Mouse (Mus musculus) spleen, adult 2 months (tissue): ENCODE data around the gene Musk.

Experiments used
- CTCF ChIP-seq: fragments of 200-500 bp; IDR thresholded peaks from 2 replicates; pipeline ENCODE4 v1.5.1; 2011; ENCODE audit warnings: mild to moderate bottlenecking, inconsistent platforms; ENCODE audit not compliant: insufficient read depth, insufficient read length, insufficient replicate concordance; ENCODE audit errors: extremely low read depth
- POLR2A ChIP-seq: fragments of 200-500 bp; IDR thresholded peaks from 2 replicates; pipeline ENCODE4 v1.6.1; 2011; ENCODE audit warnings: low read depth, low read length, inconsistent platforms

DNA sequence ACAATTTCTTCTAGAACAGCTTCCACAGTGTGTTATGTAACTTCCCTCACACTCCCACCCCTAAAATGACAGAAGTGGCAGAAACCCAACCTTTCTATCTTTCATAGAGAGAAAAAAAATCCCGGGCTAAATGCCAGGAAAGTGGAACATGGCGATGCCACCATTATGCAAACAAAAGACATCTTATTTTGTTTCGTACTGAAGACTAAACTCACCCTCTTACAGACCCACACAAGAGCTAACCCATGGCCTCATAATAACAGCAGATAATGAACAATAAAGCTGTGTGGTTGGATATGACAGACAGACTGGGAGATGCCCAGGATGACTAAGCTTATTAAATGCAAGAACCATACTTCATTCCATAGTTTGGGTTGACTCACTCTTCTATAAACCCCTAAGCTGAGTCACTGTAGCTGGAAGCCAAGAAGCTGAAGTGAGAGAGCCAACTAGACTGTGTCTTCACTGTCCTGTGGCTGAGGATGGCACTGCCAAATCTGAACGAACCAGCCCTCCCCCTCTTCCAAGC, 116.3 kb downstream of the Musk start:
- TF ChIP-seq POLR2A (no peak), CTCF (no peak)
